Mouse (Mus musculus): Measurements from ENCODE around the gene Gm49380.

DNA sequence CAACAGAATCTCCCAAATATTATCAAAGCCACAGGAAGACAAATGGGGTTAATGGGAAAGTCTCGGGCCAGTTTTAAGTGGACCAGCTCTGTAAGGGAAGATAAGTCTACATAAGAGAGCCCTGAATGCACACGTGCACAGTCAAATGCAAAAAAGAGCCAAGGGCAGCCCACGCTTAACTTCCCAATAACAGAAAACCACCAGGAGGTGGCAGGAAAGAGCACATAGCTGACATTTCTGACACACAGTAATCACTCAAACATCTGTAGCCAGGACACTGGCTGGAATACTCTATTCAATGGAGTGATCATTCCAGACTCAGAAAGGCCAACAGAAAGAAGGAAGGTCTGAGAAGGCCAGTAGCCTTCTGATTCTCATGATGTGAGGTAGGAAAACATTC is 34.0 kb upstream of the Gm49380 start:
- peak; percentile 36; the same call in 1 of the 2 replicates for TF ChIP-seq CTCF (IDR thresholded peaks at IDR 0.05; ENCODE audit: borderline replicate concordance, extremely low read depth, insufficient read depth, insufficient read length)
- TF ChIP-seq POLR2A (IDR thresholded peaks at IDR 0.05; ENCODE audit: borderline replicate concordance, extremely low read depth, insufficient read depth, insufficient read length, poor library complexity, severe bottlenecking) = no peak
